Mouse (Mus musculus) heart, adult 8-10 months (tissue): ENCODE measurements around the gene Rxra. TPM values are rescaled to one million over a fixed set of nuclear protein-coding genes. Genes with fewer than 3 reads are reported as not detected.

Source experiments
- DNase-seq: peaks from one replicate; pipeline ENCODE4 v3.0.0; 2022; ENCODE audit warnings: low spot score
- total RNA-seq, 4 experiments: library from RNA; stranded (reverse); gene quantifications; 2 replicates each; pipeline ENCODE4 v1.2.4; 2022

Gene Rxra
- total RNA-seq, 4 experiments from 2014 or later: 50.5 to 61.2 (median 56.9) TPM

GRCm38 (mm10) chr2:27736802-27737201 lies 60.6 kb downstream of the Rxra start:
- DNase-seq: no peak

- DNase-seq: no peak
These were observed 62.2 kb downstream of the Rxra start for GRCm38 (mm10) chr2:27738396-27738795.

- DNase-seq: peak; percentile 87
These were observed 63.9 kb downstream of the Rxra start for GRCm38 (mm10) chr2:27740091-27740608.

GRCm38 (mm10) chr2:27743177-27743576 lies 66.9 kb downstream of the Rxra start:
- no peak for DNase-seq

GRCm38 (mm10) chr2:27743863-27744611 lies 67.8 kb downstream of the Rxra start:
- DNase-seq: no peak

GRCm38 (mm10) chr2:27744612-27745351 lies 68.5 kb downstream of the Rxra start:
- peak; percentile 68 for DNase-seq

GRCm38 (mm10) chr2:27745673-27746620 lies 69.7 kb downstream of the Rxra start:
- DNase-seq: peak; percentile 42

- DNase-seq: no peak
These were observed 70.6 kb downstream of the Rxra start for GRCm38 (mm10) chr2:27746854-27747253.

GRCm38 (mm10) chr2:27748984-27749383 lies 72.7 kb downstream of the Rxra start:
- DNase-seq: no peak

GRCm38 (mm10) chr2:27750399-27751134 lies 74.3 kb downstream of the Rxra start:
- DNase-seq: no peak

- no peak for DNase-seq
These were observed 74.9 kb downstream of the Rxra start for GRCm38 (mm10) chr2:27751135-27751519.

GRCm38 (mm10) chr2:27751803-27752202 lies 75.6 kb downstream of the Rxra start:
- DNase-seq: no peak

- DNase-seq: no peak
These were observed 77.9 kb downstream of the Rxra start for GRCm38 (mm10) chr2:27754094-27754493.

- DNase-seq: no peak
These were observed 79.9 kb downstream of the Rxra start for GRCm38 (mm10) chr2:27755986-27756641.

- DNase-seq: peak; percentile 93
These were observed 82.4 kb downstream of the Rxra start for GRCm38 (mm10) chr2:27758414-27759301.

GRCm38 (mm10) chr2:27759431-27759830 lies 83.2 kb downstream of the Rxra start:
- DNase-seq: no peak

GRCm38 (mm10) chr2:27761260-27761995 lies 85.2 kb downstream of the Rxra start:
- DNase-seq: no peak

- DNase-seq: no peak
These were observed 85.7 kb downstream of the Rxra start for GRCm38 (mm10) chr2:27761996-27762340.

GRCm38 (mm10) chr2:27762509-27762908 lies 86.3 kb downstream of the Rxra start:
- no peak for DNase-seq
